Mouse (Mus musculus) brain, embryonic 14.5 days (tissue): ENCODE data around the gene Macf1.

Source experiments
- CTCF ChIP-seq: fragments of 200-500 bp; IDR thresholded peaks from 2 replicates; pipeline ENCODE4 v1.5.1; 2012; ENCODE audit warnings: inconsistent platforms, mild to moderate bottlenecking, moderate library complexity, borderline replicate concordance; ENCODE audit not compliant: insufficient read depth, insufficient read length; ENCODE audit errors: extremely low read depth
- POLR2A ChIP-seq: fragments of 200-500 bp; IDR thresholded peaks from 2 replicates; pipeline ENCODE4 v1.6.1; 2012; ENCODE audit warnings: mild to moderate bottlenecking, inconsistent platforms, borderline replicate concordance; ENCODE audit not compliant: poor library complexity, insufficient read depth, insufficient read length, severe bottlenecking; ENCODE audit errors: extremely low read depth

- TF ChIP-seq CTCF (no peak), POLR2A (no peak)
Observed at GRCm38 (mm10) chr4:123448015-123448414, 236.1 kb downstream of the Macf1 start.
